ENCODE assay signal across 23 mouse cellular contexts in the genomic region with DNA sequence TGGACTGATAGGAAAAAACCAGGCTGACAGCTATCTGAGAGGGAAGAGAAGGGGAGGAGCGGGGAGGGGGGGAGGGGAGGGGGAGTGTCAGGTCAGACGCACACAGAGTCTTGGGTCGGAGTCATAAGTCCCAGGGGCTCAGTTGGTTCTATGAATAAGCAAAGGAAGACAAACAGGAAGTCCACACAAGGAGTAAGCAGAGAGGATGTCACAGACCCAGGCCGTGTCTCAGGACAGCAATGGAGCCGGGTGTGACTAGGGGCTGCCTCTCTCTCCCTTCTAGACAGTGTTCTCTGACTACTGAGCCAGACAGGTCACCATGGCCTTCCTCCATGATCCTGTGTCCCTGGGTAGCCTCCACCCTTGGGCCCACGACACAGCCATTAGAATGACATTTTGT. TPM values are rescaled to one million over a fixed set of nuclear protein-coding genes. Genes with fewer than 3 reads are reported as not detected.
DNase-seq lines count a peak whose midpoint lies in the region; ATAC-seq and TF ChIP-seq lines count a peak whose summit lies in the region.
"Had no signal": no experiment of that assay in that cellular context is flagged by ENCODE, and none has a peak within 500 bp of the region (broad histone marks: within the 10 kb centered on the region; RNA-seq: fewer than 3 reads in every experiment).

No protein-coding gene starts in this region.

- no peak for TF ChIP-seq EP300 in liver, postnatal 0 days (IDR thresholded peaks at IDR 0.05; ENCODE audit: low read depth)
- no peak for TF ChIP-seq EP300 in stomach, postnatal 0 days (optimal IDR thresholded peaks at IDR 0.05)

- DNase-seq in liver, postnatal 0 days, result no peak
- DNase-seq in stomach, postnatal 0 days (ENCODE audit: low spot score), result no peak
- DNase-seq in testis, postnatal 10 days (ENCODE audit: low spot score), result no peak
- DNase-seq: adrenal gland, postnatal 36 days; cerebellum, adult 11-12 months; cerebellum, postnatal 10 days; gastrocnemius, postnatal 14 days; heart, adult 2 months; layer of hippocampus, postnatal 36 days; liver, embryonic 13.5 days; thymus, adult 2 months; thymus, postnatal 4 days had no signal

- whole genome bisulfite sequencing in intestine, embryonic 16.5 days, result 66% methylated on average over 6 of the region's 6 CpGs
- 62% methylated on average over 6 of the region's 6 CpGs for WGBS in intestine, embryonic 15.5 days
- whole genome bisulfite sequencing in liver, postnatal 0 days (ENCODE audit: insufficient replicate concordance), result 50% methylated on average over 6 of the region's 6 CpGs
- 30% methylated on average over 6 of the region's 6 CpGs for WGBS in liver, embryonic 12.5 days (ENCODE audit: insufficient replicate concordance)
- 70% methylated on average over 6 of the region's 6 CpGs for WGBS in stomach, embryonic 16.5 days
- 62% methylated on average over 6 of the region's 6 CpGs for WGBS in stomach, postnatal 0 days

- H3K4me1 ChIP-seq in intestine, embryonic 16.5 days (ENCODE audit: control insufficient read depth, insufficient read depth, low read length), result no peaks in the 10 kb centered on the region
- H3K4me1 ChIP-seq in intestine, embryonic 15.5 days (replicated peaks), result no peaks in the 10 kb centered on the region
- no peaks in the 10 kb centered on the region for H3K4me1 ChIP-seq in liver, postnatal 0 days (ENCODE audit: insufficient read depth)
- H3K4me1 ChIP-seq in liver, embryonic 12.5 days, result no peaks in the 10 kb centered on the region
- 0 out of 2 replicates have a peak, but pooled peaks cover 4% of the 10 kb centered on the region for H3K4me1 ChIP-seq in stomach, embryonic 16.5 days (ENCODE audit: control insufficient read depth, insufficient read depth, low read length)
- H3K4me1 ChIP-seq in stomach, postnatal 0 days (replicated peaks; ENCODE audit: control insufficient read depth, insufficient read depth), result no peaks in the 10 kb centered on the region
- H3K4me1 ChIP-seq: forebrain, embryonic 15.5 days; hindbrain, embryonic 12.5 days; limb, embryonic 12.5 days; liver, embryonic 13.5 days had no signal

- TF ChIP-seq CTCF in liver, postnatal 0 days (IDR thresholded peaks at IDR 0.05; ENCODE audit: low read depth), result no peak
- no peak for TF ChIP-seq CTCF in stomach, postnatal 0 days (IDR thresholded peaks at IDR 0.05; ENCODE audit: low read depth)

- H3K36me3 ChIP-seq in intestine, embryonic 16.5 days (ENCODE audit: control insufficient read depth, insufficient read depth, low read length), result no peaks in the 10 kb centered on the region
- no peaks in the 10 kb centered on the region for H3K36me3 ChIP-seq in intestine, embryonic 15.5 days
- H3K36me3 ChIP-seq in liver, postnatal 0 days (replicated peaks; ENCODE audit: insufficient read depth, low read length), result no peaks in the 10 kb centered on the region
- 0 out of 2 replicates have a peak, but pooled peaks cover 4% of the 10 kb centered on the region for H3K36me3 ChIP-seq in liver, embryonic 12.5 days
- H3K36me3 ChIP-seq in stomach, embryonic 16.5 days (ENCODE audit: control insufficient read depth, insufficient read depth, low read length), result no peaks in the 10 kb centered on the region
- H3K36me3 ChIP-seq in stomach, postnatal 0 days (ENCODE audit: control insufficient read depth, insufficient read depth, low read length), result no peaks in the 10 kb centered on the region
- H3K36me3 ChIP-seq: limb, embryonic 12.5 days had no signal

- peak overlapping the region; percentile 35; the same call in 1 of the 2 replicates for H3K27ac ChIP-seq in intestine, embryonic 16.5 days (ENCODE audit: low read length)
- H3K27ac ChIP-seq in intestine, embryonic 15.5 days, result no peak overlapping the region
- no peak overlapping the region for H3K27ac ChIP-seq in liver, postnatal 0 days (ENCODE audit: low read depth)
- no peak overlapping the region for H3K27ac ChIP-seq in liver, embryonic 12.5 days
- 0 out of 2 replicates have a peak overlapping the region, but pooled peaks have one; percentile 6 for H3K27ac ChIP-seq in stomach, embryonic 16.5 days (ENCODE audit: low read length)
- no peak overlapping the region for H3K27ac ChIP-seq in stomach, postnatal 0 days (replicated peaks)
- H3K27ac ChIP-seq: embryonic facial prominence, embryonic 10.5 days; forebrain, embryonic 15.5 days; heart, adult 2 months; hindbrain, embryonic 12.5 days; layer of hippocampus, adult 2 months; limb, embryonic 12.5 days; liver, embryonic 13.5 days; macrophage had no signal

- no peak overlapping the region for H3K4me3 ChIP-seq in intestine, embryonic 16.5 days (ENCODE audit: low read length)
- H3K4me3 ChIP-seq in intestine, embryonic 15.5 days (replicated peaks), result no peak overlapping the region
- H3K4me3 ChIP-seq in liver, postnatal 0 days (ENCODE audit: low read depth, low read length), result no peak overlapping the region
- no peak overlapping the region for H3K4me3 ChIP-seq in liver, embryonic 12.5 days
- no peak overlapping the region for H3K4me3 ChIP-seq in stomach, embryonic 16.5 days (replicated peaks; ENCODE audit: low read length)
- H3K4me3 ChIP-seq in stomach, postnatal 0 days (ENCODE audit: low read depth, low read length), result no peak overlapping the region
- H3K4me3 ChIP-seq: embryonic facial prominence, embryonic 10.5 days; forebrain, embryonic 15.5 days; heart, adult 2 months; hindbrain, embryonic 12.5 days; layer of hippocampus, adult 2 months; limb, embryonic 12.5 days; liver, embryonic 13.5 days had no signal

- no peaks in the 10 kb centered on the region for H3K9me3 ChIP-seq in intestine, embryonic 16.5 days (ENCODE audit: control insufficient read depth, low read length)
- H3K9me3 ChIP-seq in intestine, embryonic 15.5 days, result no peaks in the 10 kb centered on the region
- no peaks in the 10 kb centered on the region for H3K9me3 ChIP-seq in liver, postnatal 0 days (ENCODE audit: low read length)
- no peaks in the 10 kb centered on the region for H3K9me3 ChIP-seq in liver, embryonic 12.5 days (replicated peaks)
- H3K9me3 ChIP-seq in stomach, embryonic 16.5 days (replicated peaks; ENCODE audit: control insufficient read depth, low read length), result no peaks in the 10 kb centered on the region
- H3K9me3 ChIP-seq in stomach, postnatal 0 days (ENCODE audit: control insufficient read depth, low read length), result no peaks in the 10 kb centered on the region
- H3K9me3 ChIP-seq: embryonic facial prominence, embryonic 10.5 days; forebrain, embryonic 15.5 days; hindbrain, embryonic 12.5 days; limb, embryonic 12.5 days; liver, embryonic 13.5 days had no signal

- peak; percentile 31; the same call in 1 of the 2 replicates for ATAC-seq in intestine, embryonic 16.5 days
- no peak for ATAC-seq in intestine, embryonic 15.5 days
- ATAC-seq in liver, postnatal 0 days, result peak; percentile 26; the same call in 1 of the 2 replicates
- no peak for ATAC-seq in liver, embryonic 12.5 days
- ATAC-seq in stomach, embryonic 16.5 days (ENCODE audit: insufficient read depth, low FRiP score), result no peak
- no peak for ATAC-seq in stomach, postnatal 0 days (ENCODE audit: low FRiP score, low TSS enrichment)
- ATAC-seq: forebrain, embryonic 15.5 days had no signal

- no peaks in the 10 kb centered on the region for H3K27me3 ChIP-seq in intestine, embryonic 16.5 days (replicated peaks; ENCODE audit: control insufficient read depth, insufficient read depth, low read length)
- H3K27me3 ChIP-seq in intestine, embryonic 15.5 days (replicated peaks), result no peaks in the 10 kb centered on the region
- no peaks in the 10 kb centered on the region for H3K27me3 ChIP-seq in liver, postnatal 0 days (ENCODE audit: insufficient read depth, low read length)
- peaks cover 10% of the 10 kb centered on the region for H3K27me3 ChIP-seq in liver, embryonic 12.5 days (replicated peaks)
- no peaks in the 10 kb centered on the region for H3K27me3 ChIP-seq in stomach, embryonic 16.5 days (ENCODE audit: control insufficient read depth, insufficient read depth, low read length)
- no peaks in the 10 kb centered on the region for H3K27me3 ChIP-seq in stomach, postnatal 0 days (ENCODE audit: control insufficient read depth, insufficient read depth, low read length)
- H3K27me3 ChIP-seq: forebrain, embryonic 15.5 days; hindbrain, embryonic 12.5 days; liver, embryonic 13.5 days had no signal

- no peak overlapping the region for H3K4me2 ChIP-seq in intestine, embryonic 16.5 days (ENCODE audit: low read depth, low read length)
- no peak overlapping the region for H3K4me2 ChIP-seq in intestine, embryonic 15.5 days (replicated peaks)
- no peak overlapping the region for H3K4me2 ChIP-seq in liver, postnatal 0 days (ENCODE audit: low read depth, low read length)
- H3K4me2 ChIP-seq in liver, embryonic 12.5 days, result no peak overlapping the region
- H3K4me2 ChIP-seq in stomach, embryonic 16.5 days (ENCODE audit: low read depth, low read length), result no peak overlapping the region
- no peak overlapping the region for H3K4me2 ChIP-seq in stomach, postnatal 0 days (replicated peaks; ENCODE audit: low read depth)
- H3K4me2 ChIP-seq: forebrain, embryonic 15.5 days; hindbrain, embryonic 12.5 days; limb, embryonic 12.5 days; liver, embryonic 13.5 days; midbrain, embryonic 11.5 days had no signal

- no peak overlapping the region for H3K9ac ChIP-seq in intestine, embryonic 16.5 days (ENCODE audit: low read depth, low read length)
- no peak overlapping the region for H3K9ac ChIP-seq in intestine, embryonic 15.5 days
- H3K9ac ChIP-seq in liver, postnatal 0 days (replicated peaks), result no peak overlapping the region
- H3K9ac ChIP-seq in liver, embryonic 12.5 days, result no peak overlapping the region
- H3K9ac ChIP-seq in stomach, embryonic 16.5 days (ENCODE audit: low read length), result no peak overlapping the region
- no peak overlapping the region for H3K9ac ChIP-seq in stomach, postnatal 0 days (ENCODE audit: low read length)
- H3K9ac ChIP-seq: forebrain, embryonic 15.5 days; hindbrain, embryonic 12.5 days; limb, embryonic 12.5 days; liver, embryonic 13.5 days had no signal

RNA-seq across cellular contexts. Expression of a gene that starts 22.0 kb away (rescaled TPM):
- polyA plus RNA-seq in intestine, embryonic 16.5 days (2015; fragmentation: Nextera tagmentation; extraction: Ambion mirVana), result 38.1 and 44.6 TPM in 2 replicates
- polyA plus RNA-seq in intestine, embryonic 15.5 days (2015; fragmentation: Nextera tagmentation; extraction: Ambion mirVana), result 32.6 and 36.4 TPM in 2 replicates
- 4.8 and 5.7 TPM in 2 replicates for polyA plus RNA-seq in liver, postnatal 0 days (2015; fragmentation: Nextera tagmentation; extraction: Ambion mirVana)
- polyA plus RNA-seq in liver, embryonic 12.5 days (2016; fragmentation: Nextera tagmentation; extraction: Ambion mirVana), result 6.6 and 7.3 TPM in 2 replicates
- polyA plus RNA-seq in stomach, embryonic 16.5 days (2015; fragmentation: Nextera tagmentation; extraction: Ambion mirVana), result 16.9 and 17.4 TPM in 2 replicates
- polyA plus RNA-seq in stomach, postnatal 0 days (2015; fragmentation: Nextera tagmentation; extraction: Ambion mirVana), result 24.3 and 26.7 TPM in 2 replicates

RNA-seq across cellular contexts. Expression of a gene that starts 33.4 kb away (rescaled TPM):
- polyA plus RNA-seq in intestine, embryonic 16.5 days (2015; fragmentation: Nextera tagmentation; extraction: Ambion mirVana), result 7.7 and 9.9 TPM in 2 replicates
- polyA plus RNA-seq in intestine, embryonic 15.5 days (2015; fragmentation: Nextera tagmentation; extraction: Ambion mirVana), result 12.3 and 13.1 TPM in 2 replicates
- 9.0 and 9.1 TPM in 2 replicates for polyA plus RNA-seq in liver, postnatal 0 days (2015; fragmentation: Nextera tagmentation; extraction: Ambion mirVana)
- 13.0 TPM in 2 replicates for polyA plus RNA-seq in liver, embryonic 12.5 days (2016; fragmentation: Nextera tagmentation; extraction: Ambion mirVana)
- polyA plus RNA-seq in stomach, embryonic 16.5 days (2015; fragmentation: Nextera tagmentation; extraction: Ambion mirVana), result 8.3 and 8.8 TPM in 2 replicates
- polyA plus RNA-seq in stomach, postnatal 0 days (2015; fragmentation: Nextera tagmentation; extraction: Ambion mirVana), result 7.9 and 8.6 TPM in 2 replicates

Comparison
In these comparisons a context has a peak if more than half of its experiments do, and no peak if none do; other contexts are left out.
1. ATAC-seq: peak in intestine, embryonic 16.5 days (single experiment) and liver, postnatal 0 days (single experiment); none in intestine, embryonic 15.5 days (single experiment), liver, embryonic 12.5 days (single experiment), stomach, embryonic 16.5 days (single experiment) and stomach, postnatal 0 days (single experiment).
2. H3K27ac ChIP-seq: peak in intestine, embryonic 16.5 days (single experiment) and stomach, embryonic 16.5 days (single experiment); none in intestine, embryonic 15.5 days (single experiment), liver, postnatal 0 days (single experiment), liver, embryonic 12.5 days (single experiment) and stomach, postnatal 0 days (single experiment).